ENCODE assay signal across 14 mouse cellular contexts in genomic region chr5:107515453-107515852, GRCm38 (mm10). TPM values are rescaled to one million over a fixed set of nuclear protein-coding genes. Genes with fewer than 3 reads are reported as not detected.
"Had no signal": no experiment of that assay in that cellular context is flagged by ENCODE, and none has a peak within 500 bp of the region (broad histone marks: within the 10 kb centered on the region; RNA-seq: fewer than 3 reads in every experiment).

No protein-coding gene starts in this region.

- H3K36me3 ChIP-seq: liver, embryonic 15.5 days; lung, embryonic 15.5 days had no signal

- H3K9ac ChIP-seq: limb, embryonic 13.5 days; liver, embryonic 15.5 days; lung, embryonic 15.5 days; midbrain, embryonic 13.5 days; neural tube, embryonic 15.5 days had no signal

- ATAC-seq: hindbrain, postnatal 0 days; midbrain, embryonic 13.5 days had no signal

- H3K4me3 ChIP-seq: limb, embryonic 13.5 days; liver, embryonic 15.5 days; lung, embryonic 15.5 days; midbrain, embryonic 13.5 days; myocyte; neural tube, embryonic 15.5 days had no signal

- H3K27me3 ChIP-seq: limb, embryonic 13.5 days; liver, embryonic 15.5 days; lung, embryonic 15.5 days; midbrain, embryonic 13.5 days; neural tube, embryonic 15.5 days had no signal

- H3K4me2 ChIP-seq: limb, embryonic 13.5 days; liver, embryonic 15.5 days; lung, embryonic 15.5 days; midbrain, embryonic 13.5 days; neural tube, embryonic 15.5 days had no signal

- DNase-seq: kidney, adult 11 months; kidney, postnatal 10 days; left cerebral cortex, postnatal 4 days; thymus, adult 18-20 months; thymus, postnatal 14 days had no signal

- H3K9me3 ChIP-seq: limb, embryonic 13.5 days; liver, embryonic 15.5 days; lung, embryonic 15.5 days; midbrain, embryonic 13.5 days; neural tube, embryonic 15.5 days had no signal

- H3K4me1 ChIP-seq: limb, embryonic 13.5 days; lung, embryonic 15.5 days; midbrain, embryonic 13.5 days; neural tube, embryonic 15.5 days had no signal

- H3K27ac ChIP-seq: hindbrain, postnatal 0 days; limb, embryonic 13.5 days; liver, embryonic 15.5 days; lung, embryonic 15.5 days; midbrain, embryonic 13.5 days; neural tube, embryonic 15.5 days had no signal

RNA-seq across cellular contexts. Expression of gene Gm42669, which starts 8.0 kb away (rescaled TPM):
- polyA plus RNA-seq: large intestine, adult 2 months had no signal

RNA-seq across cellular contexts. Expression of gene 1700028K03Rik, which starts 19.1 kb away (rescaled TPM):
- total RNA-seq: megakaryocyte-erythroid progenitor cell, adult 5-6 weeks had no signal
- polyA plus RNA-seq: large intestine, adult 2 months; liver, embryonic 15.5 days; myocyte had no signal
